Mouse (Mus musculus): Measurements from ENCODE around the gene Gm21188. TPM values are rescaled to one million over a fixed set of nuclear protein-coding genes. Genes with fewer than 3 reads are reported as not detected.

The Gm21188 gene
- polyA plus RNA-seq (2014; fragmentation: Illumina TruSeq; extraction: RNeasy Lipid Tissue Mini Kit (QIAGEN cat#74804); ENCODE audit: low read depth, low replicate concordance): 0.83 TPM

GRCm38 (mm10) chr13:120052085-120052484 is at the start of gene Gm21188:
Gm21188 (minus strand) TSS chr13:120052194.

GRCm38 (mm10) chr13:120026911-120027310 is 25.1 kb downstream of the Gm21188 start, which contains the start of gene Gm36079:
Gm36079 (minus strand) TSS chr13:120027011.

Other genes with a start within 250 kb of the Gm21188 start
- not detected for gene AF067063, start 222.0 kb downstream of the Gm21188 start, polyA plus RNA-seq (2014; fragmentation: Illumina TruSeq; extraction: RNeasy Lipid Tissue Mini Kit (QIAGEN cat#74804); ENCODE audit: low read depth, low replicate concordance)
- not detected for gene D13Ertd608e, start 216.2 kb downstream of the Gm21188 start, polyA plus RNA-seq (2014; fragmentation: Illumina TruSeq; extraction: RNeasy Lipid Tissue Mini Kit (QIAGEN cat#74804); ENCODE audit: low read depth, low replicate concordance)
- gene Tcstv1, start 157.4 kb downstream of the Gm21188 start, polyA plus RNA-seq (2014; fragmentation: Illumina TruSeq; extraction: RNeasy Lipid Tissue Mini Kit (QIAGEN cat#74804); ENCODE audit: low read depth, low replicate concordance): not detected
- not detected for gene Gm21761, start 122.9 kb downstream of the Gm21188 start, polyA plus RNA-seq (2014; fragmentation: Illumina TruSeq; extraction: RNeasy Lipid Tissue Mini Kit (QIAGEN cat#74804); ENCODE audit: low read depth, low replicate concordance)
- gene B020031M17Rik, start 101.4 kb downstream of the Gm21188 start, polyA plus RNA-seq (2014; fragmentation: Illumina TruSeq; extraction: RNeasy Lipid Tissue Mini Kit (QIAGEN cat#74804); ENCODE audit: low read depth, low replicate concordance): not detected
- gene Gm36079, start 25.2 kb downstream of the Gm21188 start, polyA plus RNA-seq (2014; fragmentation: Illumina TruSeq; extraction: RNeasy Lipid Tissue Mini Kit (QIAGEN cat#74804); ENCODE audit: low read depth, low replicate concordance): not detected
- gene Gm20767, start 88.1 kb upstream of the Gm21188 start, polyA plus RNA-seq (2014; fragmentation: Illumina TruSeq; extraction: RNeasy Lipid Tissue Mini Kit (QIAGEN cat#74804); ENCODE audit: low read depth, low replicate concordance): not detected
- gene Gm21818, start 120.2 kb upstream of the Gm21188 start, polyA plus RNA-seq (2014; fragmentation: Illumina TruSeq; extraction: RNeasy Lipid Tissue Mini Kit (QIAGEN cat#74804); ENCODE audit: low read depth, low replicate concordance): not detected
- not detected for gene Gm21762, start 163.8 kb upstream of the Gm21188 start, polyA plus RNA-seq (2014; fragmentation: Illumina TruSeq; extraction: RNeasy Lipid Tissue Mini Kit (QIAGEN cat#74804); ENCODE audit: low read depth, low replicate concordance)
- gene Gm21731, start 186.9 kb upstream of the Gm21188 start, polyA plus RNA-seq (2014; fragmentation: Illumina TruSeq; extraction: RNeasy Lipid Tissue Mini Kit (QIAGEN cat#74804); ENCODE audit: low read depth, low replicate concordance): not detected
- gene AF067061, start 210.9 kb upstream of the Gm21188 start, polyA plus RNA-seq (2014; fragmentation: Illumina TruSeq; extraction: RNeasy Lipid Tissue Mini Kit (QIAGEN cat#74804); ENCODE audit: low read depth, low replicate concordance): not detected
- not detected for gene BC147527, start 248.2 kb upstream of the Gm21188 start, polyA plus RNA-seq (2014; fragmentation: Illumina TruSeq; extraction: RNeasy Lipid Tissue Mini Kit (QIAGEN cat#74804); ENCODE audit: low read depth, low replicate concordance)